Mouse (Mus musculus): ENCODE measurements around the gene Leo1. TPM values are rescaled to one million over a fixed set of nuclear protein-coding genes. Genes with fewer than 3 reads are reported as not detected.
"Not testable (repeated sequence)": the region's sequence is repeated elsewhere in the genome, so short reads cannot be mapped to it uniquely, and the experiment has no call there.

The Leo1 gene
- total RNA-seq, 2 experiments from 2014 or later = 26.9 to 29.0 TPM

DNA sequence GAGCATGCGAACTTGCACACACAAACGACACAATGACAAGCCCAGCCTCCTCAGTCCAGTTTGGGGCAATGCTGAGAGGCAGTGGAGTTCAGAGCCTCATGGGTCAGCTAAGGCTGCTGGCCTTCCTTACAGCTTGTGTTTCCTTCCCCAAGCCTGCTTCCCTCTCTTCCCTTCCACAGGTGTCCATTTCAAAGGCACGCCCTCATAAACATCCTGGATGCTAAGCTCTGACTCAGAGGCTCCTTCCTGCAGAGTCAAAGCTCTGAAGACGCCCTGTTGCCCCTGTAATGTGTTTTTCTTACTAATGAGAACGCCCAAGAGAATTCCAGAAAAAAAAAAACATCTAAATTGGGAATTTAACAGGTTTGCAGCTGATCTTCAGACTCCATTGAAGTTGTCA, 17.6 kb upstream of the Leo1 start:
- intact Hi-C loops (cut with DNase I) = no loop called here
- no peak for DNase-seq (ENCODE audit: extremely low spot score in 1 of 2, low spot score in 2 of 2)

GRCm38 (mm10) chr9:75424358-75425150, 16.8 kb upstream of the Leo1 start:
- DNase-seq (ENCODE audit: extremely low spot score in 1 of 2, low spot score in 2 of 2) = no peak
- intact Hi-C loops (cut with DNase I) = no loop called here

GRCm38 (mm10) chr9:75425796-75426391, 15.4 kb upstream of the Leo1 start:
- intact Hi-C loops (cut with DNase I) = no loop called here
- no peak for DNase-seq (ENCODE audit: extremely low spot score in 1 of 2, low spot score in 2 of 2)

DNA sequence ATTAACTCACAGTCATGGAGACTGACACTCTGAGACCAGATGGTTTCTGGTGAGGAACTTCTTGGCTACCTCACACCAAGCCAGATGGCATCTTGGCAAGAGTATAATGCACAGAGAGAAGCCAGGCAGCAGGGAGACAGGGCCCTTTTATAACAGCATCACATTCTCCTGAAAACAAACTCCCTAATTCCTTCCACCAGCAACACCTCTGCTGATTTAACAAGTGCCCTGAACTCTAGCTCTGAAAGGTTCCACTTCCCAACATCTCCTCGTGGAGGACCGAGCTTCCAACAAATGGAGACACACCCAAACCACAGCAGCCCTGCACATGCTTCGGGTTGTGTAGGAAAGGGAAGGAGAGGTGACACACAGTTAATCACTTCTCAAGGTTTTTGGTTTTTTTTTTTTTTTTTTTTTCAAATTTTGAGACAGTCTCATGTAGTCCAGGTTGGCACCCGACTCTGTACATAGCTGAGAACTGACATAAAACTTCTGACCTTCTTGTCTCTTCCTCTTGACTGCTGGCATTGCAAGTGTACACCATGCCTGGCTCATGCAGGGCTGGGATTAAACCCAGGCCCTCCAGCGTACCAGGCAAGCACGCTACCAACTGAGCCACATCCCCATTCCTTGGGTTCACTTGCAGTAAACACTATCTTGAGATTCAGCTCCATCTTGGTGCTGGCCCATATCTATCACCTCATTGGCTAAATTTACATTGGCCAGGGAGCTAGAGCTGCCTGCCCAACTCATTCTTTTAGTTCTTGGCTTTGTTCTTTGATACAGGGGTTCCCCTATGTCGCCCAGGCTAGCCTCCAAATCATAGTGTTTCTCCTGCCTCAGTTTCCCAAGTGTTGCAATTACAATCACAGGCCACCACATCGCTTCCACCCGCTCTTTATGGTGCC, 13.7 kb upstream of the Leo1 start:
- DNase-seq (ENCODE audit: extremely low spot score in 1 of 2, low spot score in 2 of 2) = no peak
- intact Hi-C loops (cut with DNase I) = no loop called here

GRCm38 (mm10) chr9:75428274-75428600, 13.1 kb upstream of the Leo1 start:
- intact Hi-C loops (cut with DNase I) = no loop called here
- DNase-seq (ENCODE audit: extremely low spot score in 1 of 2, low spot score in 2 of 2) = no peak

DNA sequence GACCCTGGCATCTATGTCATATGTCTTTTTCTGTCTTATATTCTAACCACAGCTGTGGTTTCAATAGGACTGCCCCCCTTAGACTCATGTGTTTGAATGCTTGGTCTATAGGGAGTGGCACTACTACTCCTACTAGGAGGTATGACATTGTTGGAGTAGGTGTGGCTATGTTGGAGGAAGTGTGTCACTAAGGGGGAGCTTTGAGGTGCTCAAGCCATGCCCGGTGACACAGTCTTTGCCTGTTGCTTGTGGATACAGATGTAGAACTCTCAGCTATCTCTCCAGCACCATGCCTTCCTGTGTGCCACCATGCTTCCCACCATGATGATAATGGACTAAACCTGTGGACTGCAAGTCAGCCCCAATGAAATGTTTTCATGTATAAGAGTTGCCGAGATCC, 12.3 kb upstream of the Leo1 start:
- intact Hi-C loops (cut with DNase I) = no loop called here
- DNase-seq (ENCODE audit: extremely low spot score in 1 of 2, low spot score in 2 of 2) = no peak

DNA sequence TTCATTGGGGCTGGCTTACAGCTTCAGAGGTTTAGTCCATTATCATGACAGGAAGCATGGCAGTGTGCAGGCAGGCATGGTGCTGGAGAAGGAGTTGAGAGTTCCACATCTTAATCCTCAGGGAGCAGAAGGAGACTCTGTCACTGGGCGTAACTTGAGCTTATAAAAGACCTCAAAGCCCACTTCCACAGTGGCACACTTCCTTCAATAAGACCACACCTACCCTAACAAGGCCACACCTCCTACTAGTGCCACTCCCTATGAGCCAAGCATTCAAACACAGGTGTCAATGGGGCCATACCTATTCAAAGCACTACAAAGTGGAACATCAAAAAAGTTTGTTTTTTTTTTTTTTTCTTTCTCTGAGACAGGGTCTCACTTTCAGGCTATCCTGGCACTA, 11.7 kb upstream of the Leo1 start:
- no peak for DNase-seq (ENCODE audit: extremely low spot score in 1 of 2, low spot score in 2 of 2)
- intact Hi-C loops (cut with DNase I) = no loop called here

GRCm38 (mm10) chr9:75430822-75431621, 10.3 kb upstream of the Leo1 start:
- peak in 1 of 2 experiments; percentile 38 for DNase-seq (ENCODE audit: extremely low spot score in 1 of 2, low spot score in 2 of 2)
- intact Hi-C loops (cut with DNase I) = no loop called here

GRCm38 (mm10) chr9:75432694-75433093, 8.6 kb upstream of the Leo1 start:
- DNase-seq (ENCODE audit: extremely low spot score in 1 of 2, low spot score in 2 of 2) = no peak
- intact Hi-C loops (cut with DNase I) = no loop called here

- DNase-seq (ENCODE audit: extremely low spot score in 1 of 2, low spot score in 2 of 2) = peak; percentile 51 to 69
- intact Hi-C loops (cut with DNase I) = no loop called here
Measured at GRCm38 (mm10) chr9:75434172-75434793, 7.0 kb upstream of the Leo1 start.

DNA sequence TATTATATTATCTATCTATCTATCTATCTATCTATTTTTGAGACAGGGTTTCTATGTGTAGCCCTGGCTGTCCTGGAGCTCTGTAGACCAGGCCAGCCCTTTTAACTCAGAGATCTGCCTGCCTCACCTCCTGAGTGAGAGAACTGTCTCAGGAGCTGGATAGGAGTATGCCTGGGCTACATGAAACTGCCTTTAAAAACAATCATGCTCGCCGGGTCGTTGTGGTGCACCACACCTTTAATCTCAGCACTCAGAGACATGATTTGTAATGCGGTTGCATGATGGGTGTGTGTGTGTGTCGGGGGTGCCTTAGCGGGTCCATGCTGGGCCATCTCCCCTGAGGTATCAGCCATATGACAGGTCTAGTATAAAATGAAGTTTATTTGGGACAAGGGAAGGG, 6.5 kb upstream of the Leo1 start:
- intact Hi-C loops (cut with DNase I) = loop anchor here (5.0 kb wide), 1 partner anchor 73 kb away; no protein-coding TSS in a partner anchor

GRCm38 (mm10) chr9:75435291-75435690, 6.0 kb upstream of the Leo1 start:
- no peak for DNase-seq (ENCODE audit: extremely low spot score in 1 of 2, low spot score in 2 of 2)
- intact Hi-C loops (cut with DNase I) = loop anchor here (5.0 kb wide), 1 partner anchor 73 kb away; no protein-coding TSS in a partner anchor

More for the DNA sequence above, 6.5 kb upstream of the Leo1 start:
- no peak for DNase-seq (ENCODE audit: extremely low spot score in 1 of 2, low spot score in 2 of 2)

DNA sequence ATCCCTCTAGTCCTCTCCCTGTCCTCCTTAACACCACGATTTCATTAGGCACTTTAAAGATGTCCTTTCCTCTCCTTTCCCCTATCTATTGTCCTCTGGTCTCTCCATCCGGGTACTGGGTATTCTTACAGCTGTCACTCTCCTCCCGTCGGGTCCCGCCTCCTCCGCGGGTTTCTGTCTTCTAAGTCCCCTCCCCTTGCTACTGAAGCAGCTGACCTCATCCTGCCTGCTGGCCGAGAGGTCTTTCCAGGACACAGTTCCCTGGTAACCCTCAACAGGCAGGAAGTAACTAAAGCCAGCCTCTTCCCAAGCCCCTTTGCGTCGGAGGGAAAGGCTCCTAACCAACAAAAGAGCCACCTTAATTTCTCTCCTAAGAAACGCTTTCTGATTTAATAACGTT, 5.4 kb upstream of the Leo1 start:
- peak; percentile 67 to 93 for DNase-seq (ENCODE audit: extremely low spot score in 1 of 2, low spot score in 2 of 2)
- intact Hi-C loops (cut with DNase I) = loop anchor here (5.0 kb wide), 1 partner anchor 74 kb away; no protein-coding TSS in a partner anchor

DNA sequence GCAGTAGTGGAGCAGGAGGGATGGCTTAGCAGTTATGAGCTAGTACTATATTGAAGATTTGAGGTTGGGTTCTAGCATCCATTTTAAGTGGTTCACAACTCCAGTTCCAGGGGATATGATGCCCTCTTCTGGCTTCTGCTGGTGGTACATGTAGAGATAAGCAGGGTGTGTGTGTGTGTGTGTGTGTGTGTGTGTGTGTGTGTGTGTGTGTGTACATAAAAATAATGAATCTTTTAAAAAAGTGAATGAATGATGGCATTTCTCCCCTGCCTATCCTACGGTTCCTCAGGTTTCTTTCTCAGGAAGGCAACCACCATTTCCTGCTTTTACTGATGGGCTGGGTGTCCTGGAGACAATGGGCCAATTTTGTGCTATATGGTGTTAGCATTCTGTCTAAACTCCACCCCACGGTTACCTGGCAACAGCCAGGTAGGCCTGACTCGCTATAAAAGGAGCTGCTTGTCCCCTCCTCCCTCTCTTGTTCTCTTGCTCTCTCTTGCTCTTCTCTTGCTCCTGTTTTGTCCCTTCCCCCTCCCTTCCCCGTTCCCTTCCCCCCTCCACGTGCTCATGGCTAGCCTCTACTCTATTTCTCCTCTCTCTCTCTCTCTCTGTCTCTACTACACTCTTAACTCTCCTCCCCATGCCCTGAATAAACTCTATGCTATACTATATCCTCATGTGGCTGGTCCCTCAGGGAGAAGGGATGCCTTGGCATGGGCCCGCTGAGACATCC, 3.5 kb upstream of the Leo1 start:
- intact Hi-C loops (cut with DNase I) = loop anchor here (5.0 kb wide), 1 partner anchor 76 kb away; no protein-coding TSS in a partner anchor
- DNase-seq (ENCODE audit: extremely low spot score in 1 of 2, low spot score in 2 of 2) = peak in 1 of 2 experiments; percentile 46

DNA sequence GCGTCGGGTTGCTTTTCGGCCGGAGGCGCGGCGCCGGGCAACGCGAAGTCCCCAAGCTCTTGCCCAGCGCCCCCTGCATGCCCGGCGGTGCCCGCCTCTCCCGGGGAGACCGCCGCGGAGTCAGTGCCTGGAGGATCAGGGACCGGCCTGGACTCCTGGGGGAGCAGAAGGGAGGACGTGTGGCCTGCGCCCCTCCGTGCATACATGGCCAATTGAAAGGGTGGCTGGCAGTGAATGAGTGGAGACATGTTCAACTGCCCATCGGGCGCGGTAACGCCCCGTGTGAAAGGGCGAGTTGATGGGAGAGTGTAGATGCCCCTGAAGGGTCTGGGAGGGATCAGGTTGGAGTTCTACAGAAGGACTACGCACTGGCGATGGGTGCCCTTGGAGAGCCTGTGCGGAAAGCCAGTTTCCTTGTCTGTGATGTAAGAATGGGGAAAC, 387 bp downstream of the Leo1 start:
- no peak for DNase-seq (ENCODE audit: extremely low spot score in 1 of 2, low spot score in 2 of 2)
- intact Hi-C loops (cut with DNase I) = loop anchor here (10.0 kb wide), 1 partner anchor 157 kb away; no protein-coding TSS in a partner anchor

DNA sequence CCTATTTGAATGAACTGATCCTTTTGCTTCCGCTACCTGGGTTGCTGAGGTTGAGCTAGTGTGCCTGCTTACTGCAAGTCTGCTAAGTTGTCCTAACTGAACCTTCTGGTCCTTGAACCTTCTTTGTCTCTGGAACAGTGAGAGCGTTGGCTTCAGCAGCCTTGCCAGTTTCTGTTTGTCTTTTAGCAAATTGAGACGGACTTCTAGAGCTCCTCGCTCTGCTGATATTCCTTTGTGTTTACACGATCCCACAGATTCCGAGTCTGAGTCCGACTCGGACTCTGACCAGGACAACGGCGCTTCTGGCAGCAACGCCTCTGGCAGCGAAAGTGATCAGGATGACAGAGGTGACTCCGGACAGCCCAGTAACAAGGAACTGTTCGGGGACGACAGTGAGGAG, 3.7 kb downstream of the Leo1 start:
- intact Hi-C loops (cut with DNase I) = loop anchor here (10.0 kb wide), 1 partner anchor 160 kb away; no protein-coding TSS in a partner anchor
- no peak for DNase-seq (ENCODE audit: extremely low spot score in 1 of 2, low spot score in 2 of 2)

DNA sequence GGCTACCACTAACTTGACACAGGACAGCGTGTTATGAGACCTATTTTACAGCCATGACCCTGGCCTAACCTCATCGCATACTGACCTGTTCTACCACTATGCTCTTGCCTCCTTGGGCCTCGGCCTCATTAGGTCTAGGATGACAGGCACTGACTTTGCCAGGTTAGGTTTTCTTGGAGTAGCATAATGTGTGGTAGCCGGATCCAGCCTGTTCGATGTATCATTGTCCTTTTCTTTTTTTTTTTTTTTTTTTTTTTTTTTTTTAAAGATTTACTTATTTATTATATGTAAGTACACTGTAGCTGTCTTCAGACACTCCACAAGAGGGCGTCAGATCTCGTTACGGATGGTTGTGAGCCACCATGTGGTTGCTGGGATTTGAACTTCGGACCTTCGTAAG, 5.2 kb downstream of the Leo1 start:
- not testable (repeated sequence) for DNase-seq (ENCODE audit: extremely low spot score in 1 of 2, low spot score in 2 of 2)
- intact Hi-C loops (cut with DNase I) = loop anchor here (10.0 kb wide), 1 partner anchor 162 kb away; no protein-coding TSS in a partner anchor

All from left cerebral cortex, postnatal 10 days (tissue).